8 mouse cellular contexts compared by ENCODE assay signal in genomic region chr2:153292305-153292861, GRCm38 (mm10). TPM values are rescaled to one million over a fixed set of nuclear protein-coding genes. Genes with fewer than 3 reads are reported as not detected.
DNase-seq lines count a peak whose midpoint lies in the region; ATAC-seq lines count a peak whose summit lies in the region.

No protein-coding gene starts in this region.

- no peaks in the 10 kb centered on the region for H3K9me3 ChIP-seq in heart, embryonic 15.5 days (replicated peaks)
- H3K9me3 ChIP-seq in limb, embryonic 15.5 days, result no peaks in the 10 kb centered on the region
- no peaks in the 10 kb centered on the region for H3K9me3 ChIP-seq in midbrain, embryonic 15.5 days

- ATAC-seq in heart, embryonic 15.5 days (replicated peaks; ENCODE audit: insufficient number of reproducible peaks, insufficient read depth, low FRiP score, low read depth), result no peak
- peak; percentile 67 for ATAC-seq in activated CD4-positive, CD25-positive, alpha-beta regulatory T cell, adult 4 months
- peak; percentile 47 for ATAC-seq in granulocyte monocyte progenitor cell, adult 5-6 weeks (replicated peaks; ENCODE audit: poor library complexity, severe bottlenecking)
- no peak for ATAC-seq in limb, embryonic 15.5 days (ENCODE audit: insufficient number of reproducible peaks, low FRiP score, low TSS enrichment, low read depth)
- no peak for ATAC-seq in midbrain, embryonic 15.5 days (replicated peaks)

- no peak overlapping the region for H3K27ac ChIP-seq in heart, embryonic 15.5 days
- no peak overlapping the region for H3K27ac ChIP-seq in limb, embryonic 15.5 days
- H3K27ac ChIP-seq in midbrain, embryonic 15.5 days, result no peak overlapping the region

- H3K36me3 ChIP-seq in heart, embryonic 15.5 days, result no peaks in the 10 kb centered on the region
- H3K36me3 ChIP-seq in limb, embryonic 15.5 days, result 0 out of 2 replicates have a peak, but pooled peaks cover 3% of the 10 kb centered on the region
- H3K36me3 ChIP-seq in midbrain, embryonic 15.5 days (replicated peaks), result no peaks in the 10 kb centered on the region

- no peaks in the 10 kb centered on the region for H3K27me3 ChIP-seq in heart, embryonic 15.5 days
- no peaks in the 10 kb centered on the region for H3K27me3 ChIP-seq in limb, embryonic 15.5 days
- no peaks in the 10 kb centered on the region for H3K27me3 ChIP-seq in midbrain, embryonic 15.5 days (replicated peaks)

- WGBS in heart, embryonic 15.5 days, result 41% methylated on average over 7 of the region's 7 CpGs
- 48% methylated on average over 7 of the region's 7 CpGs for WGBS in limb, embryonic 15.5 days
- 53% methylated on average over 7 of the region's 7 CpGs for WGBS in midbrain, embryonic 15.5 days

- peak overlapping the region; percentile 89; the same call in 1 of the 2 replicates for H3K9ac ChIP-seq in heart, embryonic 15.5 days
- H3K9ac ChIP-seq in limb, embryonic 15.5 days, result no peak overlapping the region
- H3K9ac ChIP-seq in midbrain, embryonic 15.5 days, result peak overlapping the region; percentile 95; the same call in 1 of the 2 replicates

- H3K4me3 ChIP-seq in heart, embryonic 15.5 days, result peak overlapping the region; percentile 84
- peak overlapping the region; percentile 97 for H3K4me3 ChIP-seq in limb, embryonic 15.5 days
- peak overlapping the region; percentile 93 for H3K4me3 ChIP-seq in midbrain, embryonic 15.5 days

- H3K4me1 ChIP-seq in heart, embryonic 15.5 days (replicated peaks), result peaks cover 20% of the 10 kb centered on the region
- H3K4me1 ChIP-seq in limb, embryonic 15.5 days, result peaks cover 13% of the 10 kb centered on the region
- H3K4me1 ChIP-seq in midbrain, embryonic 15.5 days, result peaks cover 31% of the 10 kb centered on the region

- H3K4me2 ChIP-seq in heart, embryonic 15.5 days, result peak overlapping the region; percentile 93
- H3K4me2 ChIP-seq in limb, embryonic 15.5 days, result peak overlapping the region; percentile 84
- H3K4me2 ChIP-seq in midbrain, embryonic 15.5 days, result peak overlapping the region; percentile 58

- DNase-seq in heart, adult 9 months (ENCODE audit: low spot score in 2 of 2), result no peak
- no peak for DNase-seq in layer of hippocampus, adult 18-20 months (ENCODE audit: low spot score in 2 of 2)
- no peak for DNase-seq in urinary bladder, postnatal 14 days (ENCODE audit: low spot score)

RNA-seq across cellular contexts. Expression of gene Kif3b, which starts 1.2 kb away (rescaled TPM):
- 3.9 and 5.8 TPM in 2 replicates for polyA plus RNA-seq in heart, embryonic 15.5 days (2015; fragmentation: Nextera tagmentation; extraction: Ambion mirVana)
- polyA plus RNA-seq in activated CD4-positive, CD25-positive, alpha-beta regulatory T cell, adult 4 months (2017; shearing (Covaris generic)), result 10 to 100 TPM in 1 of 2 experiments, 1 to 10 TPM in 1; 9.4 to 11.1 TPM
- total RNA-seq in granulocyte monocyte progenitor cell, adult 5-6 weeks (2014; fragmentation: Nextera tagmentation), result 6.9 and 7.7 TPM in 2 replicates
- total RNA-seq in granulocyte monocyte progenitor cell, adult 5-6 weeks (2017), result 9.1 and 11.3 TPM in 2 replicates
- polyA plus RNA-seq in limb, embryonic 15.5 days (2015; fragmentation: Nextera tagmentation; extraction: Ambion mirVana), result 4.8 and 6.7 TPM in 2 replicates
- polyA plus RNA-seq in midbrain, embryonic 15.5 days (2015; fragmentation: Nextera tagmentation; extraction: Ambion mirVana), result 24.6 and 24.7 TPM in 2 replicates
- total RNA-seq in layer of hippocampus, adult 18-20 months (2021), result 10 to 100 TPM; 54.2 to 54.8 TPM

RNA-seq across cellular contexts. Expression of gene Pofut1, which starts 51.0 kb away (rescaled TPM):
- 3.9 and 4.9 TPM in 2 replicates for polyA plus RNA-seq in heart, embryonic 15.5 days (2015; fragmentation: Nextera tagmentation; extraction: Ambion mirVana)
- polyA plus RNA-seq in activated CD4-positive, CD25-positive, alpha-beta regulatory T cell, adult 4 months (2017; shearing (Covaris generic)), result 1 to 10 TPM; 8.8 to 9.4 TPM
- 17.6 and 20.3 TPM in 2 replicates for total RNA-seq in granulocyte monocyte progenitor cell, adult 5-6 weeks (2014; fragmentation: Nextera tagmentation)
- total RNA-seq in granulocyte monocyte progenitor cell, adult 5-6 weeks (2017), result 16.0 and 19.1 TPM in 2 replicates
- polyA plus RNA-seq in limb, embryonic 15.5 days (2015; fragmentation: Nextera tagmentation; extraction: Ambion mirVana), result 6.7 and 8.5 TPM in 2 replicates
- 5.2 and 6.2 TPM in 2 replicates for polyA plus RNA-seq in midbrain, embryonic 15.5 days (2015; fragmentation: Nextera tagmentation; extraction: Ambion mirVana)
- total RNA-seq in layer of hippocampus, adult 18-20 months (2021), result 10 to 100 TPM; 15.4 to 15.8 TPM

RNA-seq across cellular contexts. Expression of gene Plagl2, which starts 51.2 kb away (rescaled TPM):
- 7.6 and 11.6 TPM in 2 replicates for polyA plus RNA-seq in heart, embryonic 15.5 days (2015; fragmentation: Nextera tagmentation; extraction: Ambion mirVana)
- 10 to 100 TPM; 20.9 to 26.3 TPM for polyA plus RNA-seq in activated CD4-positive, CD25-positive, alpha-beta regulatory T cell, adult 4 months (2017; shearing (Covaris generic))
- total RNA-seq in granulocyte monocyte progenitor cell, adult 5-6 weeks (2014; fragmentation: Nextera tagmentation), result 45.0 and 46.6 TPM in 2 replicates
- 5.4 and 7.2 TPM in 2 replicates for total RNA-seq in granulocyte monocyte progenitor cell, adult 5-6 weeks (2017)
- polyA plus RNA-seq in limb, embryonic 15.5 days (2015; fragmentation: Nextera tagmentation; extraction: Ambion mirVana), result 14.8 and 14.9 TPM in 2 replicates
- 6.5 and 7.4 TPM in 2 replicates for polyA plus RNA-seq in midbrain, embryonic 15.5 days (2015; fragmentation: Nextera tagmentation; extraction: Ambion mirVana)
- 1 to 10 TPM; 5.9 TPM for total RNA-seq in layer of hippocampus, adult 18-20 months (2021)

RNA-seq across cellular contexts. Expression of gene Asxl1, which starts 53.2 kb away (rescaled TPM):
- 9.8 and 12.5 TPM in 2 replicates for polyA plus RNA-seq in heart, embryonic 15.5 days (2015; fragmentation: Nextera tagmentation; extraction: Ambion mirVana)
- polyA plus RNA-seq in activated CD4-positive, CD25-positive, alpha-beta regulatory T cell, adult 4 months (2017; shearing (Covaris generic)), result 10 to 100 TPM; 13.9 to 20.4 TPM
- total RNA-seq in granulocyte monocyte progenitor cell, adult 5-6 weeks (2014; fragmentation: Nextera tagmentation), result 28.1 and 48.1 TPM in 2 replicates
- total RNA-seq in granulocyte monocyte progenitor cell, adult 5-6 weeks (2017), result 19.9 and 21.2 TPM in 2 replicates
- polyA plus RNA-seq in limb, embryonic 15.5 days (2015; fragmentation: Nextera tagmentation; extraction: Ambion mirVana), result 9.6 and 10.5 TPM in 2 replicates
- 13.7 and 14.9 TPM in 2 replicates for polyA plus RNA-seq in midbrain, embryonic 15.5 days (2015; fragmentation: Nextera tagmentation; extraction: Ambion mirVana)
- total RNA-seq in layer of hippocampus, adult 18-20 months (2021), result 10 to 100 TPM; 30.3 to 31.7 TPM

Comparison
In these comparisons a context has a peak if more than half of its experiments do, and no peak if none do; other contexts are left out.
1. ATAC-seq: peak in activated CD4-positive, CD25-positive, alpha-beta regulatory T cell, adult 4 months (single experiment) and granulocyte monocyte progenitor cell, adult 5-6 weeks (single experiment); none in heart, embryonic 15.5 days (single experiment), limb, embryonic 15.5 days (single experiment) and midbrain, embryonic 15.5 days (single experiment).
2. Peak in every context shown above with its lines, with median percentiles within 50 percentile points of each other: H3K4me2 ChIP-seq and H3K4me3 ChIP-seq.